In the genomic region with DNA sequence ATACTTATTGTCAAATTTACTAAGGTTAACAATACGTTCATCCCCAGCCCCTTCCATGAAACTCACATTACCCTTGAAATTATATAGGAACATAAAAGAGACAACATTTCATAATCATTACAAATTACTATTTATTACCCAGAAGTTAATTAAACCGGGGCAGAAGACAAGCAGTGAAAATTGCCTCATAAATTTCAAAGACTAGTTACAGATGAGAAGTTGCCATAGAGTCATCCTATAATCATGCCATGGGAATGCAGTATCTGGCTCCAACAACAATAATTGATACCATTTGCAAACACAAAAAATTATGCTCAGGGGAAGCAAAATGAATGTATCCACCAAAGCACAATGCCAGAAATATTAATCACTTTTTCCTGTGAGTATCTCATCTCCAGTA, we compare ENCODE assay signal across 26 mouse cellular contexts. TPM values are rescaled to one million over a fixed set of nuclear protein-coding genes. Genes with fewer than 3 reads are reported as not detected.
"Had no signal": no experiment of that assay in that cellular context is flagged by ENCODE, and none has a peak within 500 bp of the region (broad histone marks: within the 10 kb centered on the region; RNA-seq: fewer than 3 reads in every experiment).

A gene (plus strand): TSS at position 388 of the 400 bp plus-strand sequence.

- H3K27ac ChIP-seq: liver, embryonic 15.5 days; lung, embryonic 15.5 days; macrophage; midbrain, embryonic 13.5 days; midbrain, embryonic 15.5 days; stomach, embryonic 15.5 days; stomach, postnatal 0 days had no signal

- H3K4me3 ChIP-seq: liver, embryonic 15.5 days; lung, embryonic 15.5 days; megakaryocyte, embryonic 14.5 days; midbrain, embryonic 13.5 days; midbrain, embryonic 15.5 days; stomach, embryonic 15.5 days had no signal

- ATAC-seq: liver, postnatal 0 days; lung, postnatal 0 days; midbrain, embryonic 13.5 days; midbrain, embryonic 15.5 days had no signal

- H3K36me3 ChIP-seq: liver, embryonic 15.5 days; lung, embryonic 15.5 days; midbrain, embryonic 13.5 days; midbrain, embryonic 15.5 days; stomach, embryonic 15.5 days had no signal

- H3K4me1 ChIP-seq: liver, embryonic 15.5 days; lung, embryonic 15.5 days; megakaryocyte, embryonic 14.5 days; midbrain, embryonic 13.5 days; midbrain, embryonic 15.5 days; stomach, embryonic 15.5 days had no signal

- H3K9ac ChIP-seq: liver, embryonic 15.5 days; liver, postnatal 0 days; lung, embryonic 15.5 days; midbrain, embryonic 13.5 days; midbrain, embryonic 15.5 days; stomach, embryonic 15.5 days had no signal

- H3K9me3 ChIP-seq: liver, embryonic 15.5 days; lung, embryonic 15.5 days; midbrain, embryonic 13.5 days; midbrain, embryonic 15.5 days; stomach, embryonic 15.5 days had no signal

- H3K4me2 ChIP-seq: liver, embryonic 15.5 days; lung, embryonic 15.5 days; midbrain, embryonic 11.5 days; midbrain, embryonic 13.5 days; midbrain, embryonic 15.5 days; stomach, embryonic 15.5 days had no signal

- H3K27me3 ChIP-seq: liver, embryonic 15.5 days; lung, embryonic 15.5 days; megakaryocyte, embryonic 14.5 days; midbrain, embryonic 13.5 days; midbrain, embryonic 15.5 days; stomach, embryonic 15.5 days had no signal

- DNase-seq: liver, postnatal 0 days; lung, adult 2 months; lung, postnatal 14 days; lung, postnatal 36 days; right cerebral cortex, postnatal 14 days; thymus, adult 2 months; thymus, postnatal 25 days; thymus, postnatal 4 days had no signal

RNA-seq across cellular contexts. Expression of the gene that starts here (rescaled TPM):
- total RNA-seq: megakaryocyte progenitor cell, adult 5-6 weeks; midbrain, postnatal 0 days; monocyte, adult 5-6 weeks; neutrophil, adult 5-6 weeks had no signal
- polyA plus RNA-seq: liver, embryonic 15.5 days; liver, postnatal 0 days; lung, adult 2 months; lung, embryonic 15.5 days; lung, postnatal 0 days; macrophage; midbrain, embryonic 11.5 days; midbrain, embryonic 13.5 days; midbrain, embryonic 15.5 days; midbrain, postnatal 0 days; neural tube, embryonic 11.5 days; spleen, adult 2 months; stomach, embryonic 15.5 days; stomach, postnatal 0 days; testis, adult 2 months; thymus, adult 2 months; urinary bladder, adult 2 months had no signal
